Mouse (Mus musculus) small intestine, adult 2 months (tissue): ENCODE data around the gene Rdh16f2.
"Not testable (repeated sequence)": the region's sequence is repeated elsewhere in the genome, so short reads cannot be mapped to it uniquely, and the experiment has no call there.

Source experiments
- CTCF ChIP-seq: fragments of 200-500 bp; IDR thresholded peaks from 2 replicates; pipeline ENCODE4 v1.5.1; 2012; ENCODE audit warnings: low read depth, mild to moderate bottlenecking, control low read depth, inconsistent platforms, low read length, moderate library complexity, mixed read lengths; ENCODE audit not compliant: insufficient replicate concordance, insufficient read length; ENCODE audit errors: extremely low read depth
- POLR2A ChIP-seq: fragments of 200-500 bp; IDR thresholded peaks from 2 replicates; pipeline ENCODE4 v1.6.1; 2012; ENCODE audit warnings: low read depth, mild to moderate bottlenecking, control low read depth, inconsistent platforms, low read length, moderate library complexity

GRCm38 (mm10) chr10:127821806-127822205 lies 44.5 kb upstream of the Rdh16f2 start:
- not testable (repeated sequence) for TF ChIP-seq POLR2A, CTCF
